26 mouse cellular contexts compared by ENCODE assay signal in the genomic region with DNA sequence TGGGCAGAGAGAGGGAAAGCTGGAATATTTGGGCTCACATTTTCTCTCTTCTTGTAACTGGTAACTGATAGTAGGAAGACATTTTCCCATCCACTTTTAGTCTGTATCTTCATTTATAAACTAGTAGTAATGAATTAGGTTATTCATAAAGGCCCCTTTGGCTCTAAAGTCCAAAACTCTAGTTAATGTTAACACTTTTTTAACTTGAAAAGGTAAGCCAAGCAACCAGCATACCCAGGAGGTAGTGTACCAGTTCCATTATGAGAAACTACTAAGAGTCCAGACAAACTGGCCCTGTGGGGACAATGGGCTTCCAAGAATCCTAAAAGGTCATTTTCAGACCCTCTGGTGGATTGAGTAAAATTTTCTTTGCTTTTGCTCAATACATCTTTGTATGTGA.
"Had no signal": no experiment of that assay in that cellular context is flagged by ENCODE, and none has a peak within 500 bp of the region (broad histone marks: within the 10 kb centered on the region; RNA-seq: fewer than 3 reads in every experiment).

No protein-coding gene starts in this region.

- H3K9ac ChIP-seq: heart, embryonic 12.5 days; hindbrain, embryonic 12.5 days; hindbrain, embryonic 14.5 days; intestine, embryonic 15.5 days; limb, embryonic 12.5 days; liver, embryonic 13.5 days; liver, embryonic 15.5 days; liver, postnatal 0 days had no signal

- H3K27ac ChIP-seq: gastrocnemius, adult 2 months; heart, embryonic 10.5 days; hindbrain, embryonic 10.5 days; hindbrain, embryonic 12.5 days; hindbrain, embryonic 14.5 days; intestine, embryonic 15.5 days; layer of hippocampus, adult 2 months; left cerebral cortex, adult 2 months; limb, embryonic 10.5 days; limb, embryonic 12.5 days; liver, embryonic 13.5 days; liver, embryonic 15.5 days had no signal

- H3K4me2 ChIP-seq: heart, embryonic 12.5 days; hindbrain, embryonic 12.5 days; hindbrain, embryonic 14.5 days; intestine, embryonic 15.5 days; limb, embryonic 12.5 days; liver, embryonic 11.5 days; liver, embryonic 13.5 days; liver, embryonic 15.5 days had no signal

- H3K4me1 ChIP-seq: heart, embryonic 10.5 days; heart, embryonic 12.5 days; hindbrain, embryonic 10.5 days; hindbrain, embryonic 12.5 days; intestine, embryonic 15.5 days; limb, embryonic 10.5 days; limb, embryonic 12.5 days; liver, embryonic 13.5 days; liver, embryonic 15.5 days had no signal

- H3K27me3 ChIP-seq: heart, embryonic 12.5 days; hindbrain, embryonic 12.5 days; intestine, embryonic 15.5 days; limb, embryonic 12.5 days; liver, embryonic 13.5 days; liver, embryonic 15.5 days had no signal

- ATAC-seq: forebrain, embryonic 16.5 days; hindbrain, embryonic 16.5 days; inflammation-experienced regulatory T-cells, adult 6 months; intestine, embryonic 15.5 days; intestine, postnatal 0 days; liver, postnatal 0 days had no signal

- H3K36me3 ChIP-seq: heart, embryonic 10.5 days; heart, embryonic 12.5 days; hindbrain, embryonic 10.5 days; hindbrain, embryonic 12.5 days; intestine, embryonic 15.5 days; limb, embryonic 10.5 days; limb, embryonic 12.5 days; liver, embryonic 13.5 days; liver, embryonic 15.5 days had no signal

- H3K9me3 ChIP-seq: heart, embryonic 10.5 days; heart, embryonic 12.5 days; hindbrain, embryonic 10.5 days; hindbrain, embryonic 12.5 days; intestine, embryonic 15.5 days; limb, embryonic 10.5 days; limb, embryonic 12.5 days; liver, embryonic 13.5 days; liver, embryonic 15.5 days had no signal

- H3K4me3 ChIP-seq: gastrocnemius, adult 2 months; heart, embryonic 10.5 days; heart, embryonic 12.5 days; hindbrain, embryonic 10.5 days; hindbrain, embryonic 12.5 days; intestine, embryonic 15.5 days; layer of hippocampus, adult 2 months; left cerebral cortex, adult 2 months; limb, embryonic 10.5 days; limb, embryonic 12.5 days; liver, embryonic 13.5 days; liver, embryonic 15.5 days had no signal

- DNase-seq: gastrocnemius, adult 2 months; gastrocnemius, postnatal 10 days; gastrocnemius, postnatal 25 days; heart, adult 18-20 months; heart, postnatal 10 days; heart, postnatal 4 days; kidney, postnatal 4 days; liver; liver, embryonic 13.5 days; liver, postnatal 0 days had no signal
